Mouse (Mus musculus) small intestine, adult 2 months (tissue): ENCODE data around the gene Trim56.

Experiments
- CTCF ChIP-seq: fragments of 200-500 bp; IDR thresholded peaks from 2 replicates; pipeline ENCODE4 v1.5.1; 2012; ENCODE audit warnings: low read depth, mild to moderate bottlenecking, control low read depth, inconsistent platforms, low read length, moderate library complexity, mixed read lengths; ENCODE audit not compliant: insufficient replicate concordance, insufficient read length; ENCODE audit errors: extremely low read depth
- POLR2A ChIP-seq: fragments of 200-500 bp; IDR thresholded peaks from 2 replicates; pipeline ENCODE4 v1.6.1; 2012; ENCODE audit warnings: low read depth, mild to moderate bottlenecking, control low read depth, inconsistent platforms, low read length, moderate library complexity

DNA sequence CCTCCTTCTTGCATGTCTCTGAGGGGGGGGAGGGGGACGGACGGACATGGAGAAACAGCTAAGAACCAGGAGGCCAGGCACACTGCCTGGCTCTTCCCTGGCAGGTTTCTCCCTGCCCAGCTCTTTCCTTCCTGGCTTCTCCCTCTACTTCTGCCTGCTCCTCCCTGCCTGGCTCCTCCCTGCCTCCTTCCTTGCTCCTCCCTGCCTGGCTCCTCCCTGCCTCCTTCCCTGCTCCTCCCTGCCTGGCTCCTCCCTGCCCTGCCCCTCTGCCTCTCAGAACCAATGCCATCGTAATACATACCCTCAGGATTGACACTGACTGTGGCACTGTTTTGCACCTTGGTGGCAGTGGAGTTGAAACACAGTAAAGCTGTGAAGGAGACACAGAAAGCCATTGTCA is 24.8 kb upstream of the Trim56 start:
- TF ChIP-seq CTCF (no peak), POLR2A (no peak)
